Mouse (Mus musculus) stomach, adult 2 months (tissue): Measurements from ENCODE around the gene Btbd35f28. TPM values are rescaled to one million over a fixed set of nuclear protein-coding genes. Genes with fewer than 3 reads are reported as not detected.

ENCODE experiments used
- polyA plus RNA-seq: library from polyadenylated mRNA; depleted of rRNA; stranded (reverse); fragments of >200 nt; gene quantifications from 2 replicates; pipeline ENCODE4 v1.2.3, GENCODE M21; 2012; rRNA removed

Btbd35f28 gene
- not detected in 2 replicates for polyA plus RNA-seq

GRCm38 (mm10) chrX:4196276-4196675 lies at the start of gene Btbd35f28:
Btbd35f28 (plus strand) TSS chrX:4196576.

Other genes with a start within 250 kb of the Btbd35f28 start
- not detected in 2 replicates for gene Btbd35f16, start 239.6 kb upstream of the Btbd35f28 start, polyA plus RNA-seq
- not detected in 2 replicates for gene Btbd35f3, start 158.9 kb upstream of the Btbd35f28 start, polyA plus RNA-seq
- gene Btbd35f20, start 94.7 kb downstream of the Btbd35f28 start, polyA plus RNA-seq = not detected in 2 replicates
- gene Btbd35f17, start 174.1 kb downstream of the Btbd35f28 start, polyA plus RNA-seq = not detected in 2 replicates